Mouse (Mus musculus) limb, embryonic 14.5 days (tissue): ENCODE measurements at regions not wholly inside any gene's neighbourhood (a gene's known extent, or its start where the extent isn't known, plus 50 kb on each side); places are given as distances from the start of the nearest gene placed in this dataset.

Experiments used
- ATAC-seq: fragments of 200-750 bp; cut with Nextera tagmentation; 2 replicates; pipeline ENCODE4 v1.8.0; 2017; ENCODE audit warnings: low read depth, moderate number of reproducible peaks, moderate TSS enrichment; ENCODE audit not compliant: low FRiP score
- DNase-seq: peaks from one replicate; pipeline ENCODE4 v3.0.0-alpha.2; 2015; ENCODE audit warnings: low spot score
- H3K27ac ChIP-seq: fragments of 300-500 bp; sonication (generic); replicated peaks from 2 replicates; pipeline ENCODE4 v1.5.1; 2014; ENCODE audit warnings: low read depth, mild to moderate bottlenecking, low read length, moderate library complexity, mixed read lengths
- H3K27me3 ChIP-seq: fragments of 300-500 bp; sonication (generic); 2 replicates; pipeline ENCODE4 v1.6.1; 2014; ENCODE audit warnings: low read length, mixed read lengths; ENCODE audit not compliant: control insufficient read depth, insufficient read depth
- H3K36me3 ChIP-seq: fragments of 300-500 bp; sonication (generic); 2 replicates; pipeline ENCODE4 v1.6.1; 2014; ENCODE audit warnings: mild to moderate bottlenecking, low read length, moderate library complexity, mixed read lengths; ENCODE audit not compliant: control insufficient read depth, insufficient read depth
- H3K4me1 ChIP-seq: fragments of 300-500 bp; sonication (generic); 2 replicates; pipeline ENCODE4 v1.6.1; 2014; ENCODE audit warnings: antibody characterized with exemption, low read length, mixed read lengths; ENCODE audit not compliant: control insufficient read depth, insufficient read depth
- H3K4me2 ChIP-seq: fragments of 300-500 bp; sonication (generic); replicated peaks from 2 replicates; pipeline ENCODE4 v1.6.1; 2014; ENCODE audit warnings: low read depth, mild to moderate bottlenecking, low read length, moderate library complexity; ENCODE audit not compliant: severe bottlenecking
- H3K4me3 ChIP-seq: fragments of 300-500 bp; sonication (generic); replicated peaks from 2 replicates; pipeline ENCODE4 v1.5.1; 2014; ENCODE audit warnings: low read length
- H3K9ac ChIP-seq: fragments of 300-500 bp; sonication (generic); 2 replicates; pipeline ENCODE4 v1.6.1; 2014; ENCODE audit warnings: mild to moderate bottlenecking, low read depth, low read length, moderate library complexity; ENCODE audit not compliant: severe bottlenecking
- H3K9me3 ChIP-seq: fragments of 300-500 bp; sonication (generic); 2 replicates; pipeline ENCODE4 v1.6.1; 2016; ENCODE audit warnings: low read length; ENCODE audit not compliant: control insufficient read depth
- POLR2A ChIP-seq: fragments of 200-500 bp; IDR thresholded peaks from 2 replicates; pipeline ENCODE4 v1.8.0; 2012; ENCODE audit warnings: inconsistent platforms, mild to moderate bottlenecking, moderate library complexity, borderline replicate concordance; ENCODE audit not compliant: insufficient read depth, insufficient read length; ENCODE audit errors: extremely low read depth
- WGBS: fragments of 180-500 bp; shearing (Covaris S2); extraction: QIAGEN DNeasy Blood & Tissue Kit; methylation state at CpG from one replicate; pipeline ENCODE4 v1.1.7; 2014; 5-methylcytosine and 5-hydroxymethylcytosine counted together

DNA sequence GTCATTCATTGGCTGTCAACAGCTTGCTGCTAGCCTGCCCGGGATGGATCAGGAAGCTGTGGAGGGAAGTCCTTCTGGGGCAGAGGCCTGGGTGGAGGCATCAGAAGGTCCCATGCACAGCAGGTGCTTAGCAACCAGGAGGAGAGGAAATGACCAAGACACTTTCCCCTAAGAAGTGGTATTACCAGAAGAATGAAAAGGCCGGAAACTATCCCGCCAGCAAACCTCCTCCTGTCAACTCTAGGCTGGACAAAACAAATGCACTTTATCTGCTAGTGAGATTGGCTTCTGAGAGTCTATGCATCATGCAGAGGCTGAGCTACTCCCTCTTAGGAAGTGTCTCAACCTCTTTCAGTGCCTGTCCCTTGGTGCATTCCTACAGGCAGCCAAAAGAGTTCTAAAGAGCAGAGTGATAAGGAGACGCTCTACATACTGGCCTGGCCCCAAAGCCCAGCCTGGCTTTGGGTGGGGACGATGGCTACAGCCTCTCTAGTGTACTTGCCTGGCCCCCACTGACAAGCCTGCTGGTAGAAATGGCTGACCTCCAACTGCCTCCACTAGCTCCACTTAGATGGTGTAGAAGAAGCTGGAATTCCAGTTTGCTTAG lies 801.7 kb upstream of the 2610301B20Rik start:
- Histone ChIP-seq H3K9me3 (no peaks in the 10 kb centered on the region), H3K36me3 (no peaks in the 10 kb centered on the region), H3K4me3 (no peak overlapping the region), H3K9ac (no peak overlapping the region), H3K27me3 (no peaks in the 10 kb centered on the region), H3K4me2 (no peak overlapping the region), H3K27ac (no peak overlapping the region), H3K4me1 (no peaks in the 10 kb centered on the region)
- DNase-seq (no peak), ATAC-seq (no peak)
- WGBS, result 76% methylated on average over 5 of the region's 5 CpGs
- TF ChIP-seq POLR2A, result no peak

DNA sequence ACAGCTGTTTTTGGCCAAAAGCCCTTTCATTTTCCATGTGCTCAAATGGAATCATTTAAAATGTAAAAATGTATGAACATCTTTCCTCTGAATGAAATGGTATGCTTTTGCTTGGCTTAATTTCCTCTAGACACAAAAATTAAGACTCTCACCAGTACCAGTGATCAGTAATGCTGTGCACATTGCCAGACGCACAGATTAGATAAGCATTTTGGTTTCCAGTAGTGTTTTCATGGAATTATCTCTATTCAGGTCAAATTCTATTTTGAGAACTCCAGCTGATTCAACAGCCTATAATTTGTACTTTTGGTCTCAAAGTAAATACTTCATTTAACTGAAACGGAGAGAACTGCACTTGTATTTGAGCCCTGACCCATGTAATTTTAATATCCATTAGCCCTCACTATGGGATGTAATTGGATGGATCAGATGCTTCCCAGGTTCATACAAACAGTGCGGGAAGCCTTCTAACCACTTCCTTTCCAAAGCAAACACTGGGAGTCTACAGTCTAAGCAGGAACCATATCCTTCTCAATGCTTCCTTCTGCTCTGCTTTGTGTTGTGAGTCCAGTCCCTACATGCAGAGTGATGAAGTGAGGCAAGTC lies 794.6 kb upstream of the 2610301B20Rik start:
- no peak for TF ChIP-seq POLR2A
- ATAC-seq, result no peak
- H3K27ac ChIP-seq, result no peak overlapping the region
- H3K4me1 ChIP-seq, result no peaks in the 10 kb centered on the region
- 82% methylated on average over 3 of the region's 3 CpGs for WGBS
- no peaks in the 10 kb centered on the region for H3K9me3 ChIP-seq
- no peaks in the 10 kb centered on the region for H3K27me3 ChIP-seq
- no peaks in the 10 kb centered on the region for H3K36me3 ChIP-seq
- DNase-seq, result no peak
- no peak overlapping the region for H3K4me2 ChIP-seq
- H3K4me3 ChIP-seq, result no peak overlapping the region
- H3K9ac ChIP-seq, result no peak overlapping the region

DNA sequence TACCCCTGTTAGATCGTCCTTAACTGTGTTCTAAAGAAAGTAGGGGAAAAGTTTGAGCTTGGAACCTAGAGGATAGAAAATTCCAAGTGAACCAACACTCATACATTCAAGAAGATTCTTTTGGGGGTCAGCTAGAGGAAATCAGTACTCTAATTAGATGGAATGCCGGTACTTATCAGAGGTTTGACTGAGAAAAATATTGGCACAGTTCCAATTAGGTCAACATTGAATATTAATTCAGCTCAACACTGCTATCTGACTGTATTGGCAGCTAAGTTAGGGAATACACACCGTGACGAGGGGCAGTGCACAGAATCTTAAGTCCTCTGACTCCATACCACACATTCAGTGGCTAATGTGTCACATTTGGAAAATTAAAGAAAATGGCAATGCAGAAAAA lies 759.5 kb upstream of the 2610301B20Rik start:
- H3K4me2 ChIP-seq, result no peak overlapping the region
- no peak for ATAC-seq
- H3K27me3 ChIP-seq, result no peaks in the 10 kb centered on the region
- WGBS, result 80% methylated on average over 4 of the region's 4 CpGs
- no peaks in the 10 kb centered on the region for H3K9me3 ChIP-seq
- TF ChIP-seq POLR2A, result no peak
- no peaks in the 10 kb centered on the region for H3K4me1 ChIP-seq
- no peaks in the 10 kb centered on the region for H3K36me3 ChIP-seq
- no peak for DNase-seq
- no peak overlapping the region for H3K4me3 ChIP-seq
- H3K27ac ChIP-seq, result no peak overlapping the region
- H3K9ac ChIP-seq, result no peak overlapping the region

DNA sequence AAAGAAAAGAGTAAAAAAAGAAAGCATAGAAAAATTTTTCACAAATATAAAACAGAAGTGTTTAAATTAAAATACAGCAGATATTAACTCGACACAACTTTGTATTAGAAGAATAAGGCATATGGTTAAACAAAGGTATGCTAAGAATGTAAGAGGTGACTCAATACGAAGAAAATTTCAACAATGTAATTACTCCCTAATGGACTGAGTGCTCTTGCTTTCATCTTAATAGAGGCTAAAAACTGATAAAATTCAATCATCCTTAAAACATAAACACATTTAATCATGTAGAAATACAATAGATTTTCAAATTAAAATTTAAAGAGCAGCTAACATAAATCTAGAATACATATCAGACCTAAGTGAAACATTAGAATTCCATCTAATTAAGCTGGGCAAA lies 756.3 kb upstream of the 2610301B20Rik start:
- no peak for DNase-seq

DNA sequence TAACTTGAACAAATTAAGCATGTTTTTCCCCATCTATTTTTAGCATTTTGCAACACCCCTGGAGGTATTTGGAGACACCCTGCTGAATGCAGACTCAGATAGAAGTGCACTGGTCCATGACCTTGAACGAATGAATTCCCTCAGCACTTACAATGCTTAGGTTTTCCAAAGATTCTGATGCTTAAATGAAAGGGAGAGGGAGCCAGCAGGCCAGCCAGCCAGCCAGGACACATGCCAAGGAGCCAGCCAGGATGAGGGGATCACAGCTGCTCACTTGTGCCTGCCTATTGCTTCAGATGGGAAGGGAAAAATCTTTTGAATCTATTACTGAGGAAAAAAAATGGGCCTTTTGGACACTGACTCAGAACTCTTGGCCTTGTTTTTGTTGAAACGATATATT lies 750.0 kb upstream of the 2610301B20Rik start:
- Histone ChIP-seq H3K4me1 (no peaks in the 10 kb centered on the region), H3K27me3 (no peaks in the 10 kb centered on the region), H3K9ac (no peak overlapping the region), H3K36me3 (no peaks in the 10 kb centered on the region), H3K4me2 (no peak overlapping the region), H3K27ac (no peak overlapping the region), H3K9me3 (peaks cover 5% of the 10 kb centered on the region; the same call in 1 of the 2 replicates), H3K4me3 (no peak overlapping the region)
- DNase-seq (no peak), ATAC-seq (no peak)
- no peak for TF ChIP-seq POLR2A
- WGBS, result 60% methylated on average over 2 of the region's 2 CpGs

More for the DNA sequence above, 756.3 kb upstream of the 2610301B20Rik start:
- H3K4me3 ChIP-seq, result no peak overlapping the region
- H3K27me3 ChIP-seq, result no peaks in the 10 kb centered on the region
- H3K9ac ChIP-seq, result no peak overlapping the region
- no peak overlapping the region for H3K4me2 ChIP-seq
- H3K9me3 ChIP-seq, result peaks cover 5% of the 10 kb centered on the region; the same call in 1 of the 2 replicates
- ATAC-seq, result no peak
- 55% methylated on average over 2 of the region's 2 CpGs for WGBS
- no peaks in the 10 kb centered on the region for H3K36me3 ChIP-seq
- no peaks in the 10 kb centered on the region for H3K4me1 ChIP-seq
- H3K27ac ChIP-seq, result no peak overlapping the region
- no peak for TF ChIP-seq POLR2A
